Mouse (Mus musculus) lung, postnatal 0 days (tissue): ENCODE measurements around the gene Ccdc80. TPM values are rescaled to one million over a fixed set of nuclear protein-coding genes. Genes with fewer than 3 reads are reported as not detected.

Experiments
- ATAC-seq: fragments of 200-750 bp; cut with Nextera tagmentation; 2 replicates; pipeline ENCODE4 v1.8.0; 2017; ENCODE audit warnings: moderate library complexity
- DNase-seq: peaks from one replicate; pipeline ENCODE4 v3.0.0-alpha.2; 2016; ENCODE audit warnings: low spot score
- H3K27ac ChIP-seq: fragments of 300-500 bp; sonication (generic); 2 replicates; pipeline ENCODE4 v1.5.1; 2014; ENCODE audit warnings: antibody characterized with exemption, mild to moderate bottlenecking, low read length, mixed read lengths
- H3K27me3 ChIP-seq: fragments of 300-500 bp; sonication (generic); replicated peaks from 2 replicates; pipeline ENCODE4 v1.6.1; 2014; ENCODE audit warnings: low read length, mixed read lengths; ENCODE audit not compliant: insufficient read depth
- H3K36me3 ChIP-seq: fragments of 300-500 bp; sonication (generic); 2 replicates; pipeline ENCODE4 v1.6.1; 2014; ENCODE audit warnings: low read length, mixed read lengths; ENCODE audit not compliant: insufficient read depth
- H3K4me1 ChIP-seq: fragments of 300-500 bp; sonication (generic); 2 replicates; pipeline ENCODE4 v1.6.1; 2014; ENCODE audit warnings: antibody characterized with exemption, low read depth, low read length, mixed read lengths; ENCODE audit not compliant: insufficient read depth
- H3K4me2 ChIP-seq: fragments of 300-500 bp; sonication (generic); replicated peaks from 2 replicates; pipeline ENCODE4 v1.6.1; 2014; ENCODE audit warnings: low read depth, mild to moderate bottlenecking, low read length, moderate library complexity, mixed read lengths
- H3K4me3 ChIP-seq: fragments of 300-500 bp; sonication (generic); 2 replicates; pipeline ENCODE4 v1.5.1; 2014; ENCODE audit warnings: low read depth, low read length
- H3K9ac ChIP-seq: fragments of 300-500 bp; sonication (generic); replicated peaks from 2 replicates; pipeline ENCODE4 v1.6.1; 2014; ENCODE audit warnings: low read depth, mild to moderate bottlenecking
- H3K9me3 ChIP-seq: fragments of 300-500 bp; sonication (generic); 2 replicates; pipeline ENCODE4 v1.6.1; 2016; ENCODE audit warnings: low read length, mixed read lengths
- CTCF ChIP-seq: IDR thresholded peaks from 2 replicates; pipeline ENCODE4 v1.5.1; 2016; ENCODE audit warnings: antibody characterized with exemption, mild to moderate bottlenecking
- EP300 ChIP-seq: IDR thresholded peaks from 2 replicates; pipeline ENCODE4 v1.6.1; 2016; ENCODE audit warnings: antibody characterized with exemption, mild to moderate bottlenecking, control low read depth
- WGBS: fragments of 180-500 bp; shearing (Covaris S2); extraction: QIAGEN DNeasy Blood & Tissue Kit; methylation state at CpG from one replicate; pipeline ENCODE4 v1.1.7; 2014; 5-methylcytosine and 5-hydroxymethylcytosine counted together
- polyA plus RNA-seq: library from polyadenylated mRNA; unstranded; fragments of >200 nt; fragmentation: Nextera tagmentation; extraction: Ambion mirVana; gene quantifications from 2 replicates; pipeline ENCODE4 v1.2.1, GENCODE M21; 2015

Gene Ccdc80
- polyA plus RNA-seq, 1 experiment from 2014 or later, result 81.7 TPM

GRCm38 (mm10) chr16:45122571-45122970, 29.4 kb downstream of the Ccdc80 start:
- Histone ChIP-seq H3K36me3 (no peaks in the 10 kb centered on the region), H3K4me2 (no peak overlapping the region), H3K27ac (no peak overlapping the region), H3K9ac (no peak overlapping the region), H3K27me3 (no peaks in the 10 kb centered on the region), H3K4me3 (no peak overlapping the region), H3K9me3 (no peaks in the 10 kb centered on the region), H3K4me1 (no peaks in the 10 kb centered on the region)
- DNase-seq (peak; percentile 57), ATAC-seq (peak; percentile 35)
- peak; percentile 62 for TF ChIP-seq CTCF
- no peak for TF ChIP-seq EP300
- WGBS, result 66% methylated on average over 5 of the region's 5 CpGs

GRCm38 (mm10) chr16:45124230-45125203, 31.3 kb downstream of the Ccdc80 start:
- TF ChIP-seq EP300 (peak; percentile 39), CTCF (no peak)
- 44% methylated on average over 9 of the region's 9 CpGs for WGBS
- Histone ChIP-seq H3K4me3 (no peak overlapping the region), H3K4me2 (no peak overlapping the region), H3K36me3 (no peaks in the 10 kb centered on the region), H3K9ac (no peak overlapping the region), H3K4me1 (no peaks in the 10 kb centered on the region), H3K9me3 (no peaks in the 10 kb centered on the region), H3K27me3 (no peaks in the 10 kb centered on the region), H3K27ac (no peak overlapping the region)
- ATAC-seq (peak; percentile 55; the same call in 1 of the 2 replicates), DNase-seq (peak; percentile 23)

GRCm38 (mm10) chr16:45127936-45128710, 34.9 kb downstream of the Ccdc80 start:
- 87% methylated on average over 2 of the region's 2 CpGs for WGBS
- no peaks in the 10 kb centered on the region for H3K27me3 ChIP-seq

DNA sequence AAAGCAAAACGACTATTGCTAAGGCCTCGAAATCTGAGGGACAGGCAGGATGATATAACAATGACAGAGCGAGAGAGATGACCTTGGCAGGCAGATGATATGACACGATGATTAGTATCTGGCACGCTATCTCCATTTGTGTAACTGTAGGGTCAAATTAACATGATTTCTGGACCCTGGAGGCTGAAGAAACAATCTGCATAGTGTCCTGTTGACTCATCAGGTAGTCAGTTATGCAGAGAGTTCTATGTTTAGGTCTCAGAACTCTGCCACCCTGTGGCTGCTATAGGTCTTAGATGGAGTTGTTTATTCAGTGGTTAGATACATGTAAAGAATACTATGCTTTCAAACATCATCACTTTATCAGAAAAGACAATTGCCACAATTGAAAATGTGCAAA, 48.5 kb downstream of the Ccdc80 start:
- Histone ChIP-seq H3K4me2 (no peak overlapping the region), H3K9me3 (no peaks in the 10 kb centered on the region), H3K4me1 (no peaks in the 10 kb centered on the region), H3K9ac (no peak overlapping the region), H3K27me3 (no peaks in the 10 kb centered on the region), H3K36me3 (peaks cover 24% of the 10 kb centered on the region), H3K27ac (no peak overlapping the region), H3K4me3 (no peak overlapping the region)
- DNase-seq (peak; percentile 19), ATAC-seq (no peak)
- TF ChIP-seq CTCF (peak; percentile 41), EP300 (no peak)
- WGBS, result 90% methylated on average over 5 of the region's 5 CpGs

More at GRCm38 (mm10) chr16:45127936-45128710, 34.9 kb downstream of the Ccdc80 start:
- no peak for ATAC-seq
- Histone ChIP-seq H3K4me1 (no peaks in the 10 kb centered on the region), H3K4me2 (no peak overlapping the region), H3K27ac (no peak overlapping the region), H3K9ac (no peak overlapping the region), H3K9me3 (no peaks in the 10 kb centered on the region), H3K36me3 (no peaks in the 10 kb centered on the region), H3K4me3 (no peak overlapping the region)
- TF ChIP-seq CTCF, result no peak
- no peak for TF ChIP-seq EP300
- DNase-seq, result no peak

DNA sequence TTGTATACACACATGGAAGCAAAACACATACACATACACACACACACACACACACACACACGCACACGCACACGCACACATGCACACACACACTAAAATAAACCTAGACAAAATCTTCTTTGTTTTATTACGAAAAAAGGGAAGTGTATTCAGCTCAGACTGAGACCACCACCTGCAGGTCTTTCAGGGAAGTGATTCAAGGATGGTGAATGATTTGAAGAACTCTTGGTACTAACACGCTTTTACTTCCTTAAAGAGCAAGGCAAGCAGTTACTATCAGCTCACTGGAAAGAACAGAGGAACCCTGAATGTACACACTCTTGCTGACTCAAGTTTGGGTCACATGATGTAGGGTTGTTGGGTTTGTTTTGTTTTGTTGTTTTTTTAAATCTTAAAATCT, 49.4 kb downstream of the Ccdc80 start:
- Histone ChIP-seq H3K4me1 (no peaks in the 10 kb centered on the region), H3K9me3 (no peaks in the 10 kb centered on the region), H3K27ac (no peak overlapping the region), H3K9ac (no peak overlapping the region), H3K4me2 (no peak overlapping the region), H3K27me3 (no peaks in the 10 kb centered on the region), H3K36me3 (peaks cover 29% of the 10 kb centered on the region), H3K4me3 (no peak overlapping the region)
- DNase-seq, result peak; percentile 40
- TF ChIP-seq EP300, result no peak
- peak; percentile 49 for TF ChIP-seq CTCF
- 89% methylated on average over 5 of the region's 5 CpGs for WGBS
- ATAC-seq, result peak; percentile 23; the same call in 1 of the 2 replicates

- TF ChIP-seq CTCF, result no peak
- no peak for TF ChIP-seq EP300
- DNase-seq (no peak), ATAC-seq (no peak)
- Histone ChIP-seq H3K27ac (no peak overlapping the region), H3K9me3 (no peaks in the 10 kb centered on the region), H3K4me1 (no peaks in the 10 kb centered on the region), H3K27me3 (no peaks in the 10 kb centered on the region), H3K4me3 (no peak overlapping the region), H3K36me3 (peaks cover 31% of the 10 kb centered on the region), H3K9ac (no peak overlapping the region), H3K4me2 (no peak overlapping the region)
- 74% methylated on average over 6 of the region's 6 CpGs for WGBS
Measured at GRCm38 (mm10) chr16:45145119-45145518, 51.9 kb downstream of the Ccdc80 start.
